Mouse (Mus musculus): ENCODE data around the gene Rgmb.

DNA sequence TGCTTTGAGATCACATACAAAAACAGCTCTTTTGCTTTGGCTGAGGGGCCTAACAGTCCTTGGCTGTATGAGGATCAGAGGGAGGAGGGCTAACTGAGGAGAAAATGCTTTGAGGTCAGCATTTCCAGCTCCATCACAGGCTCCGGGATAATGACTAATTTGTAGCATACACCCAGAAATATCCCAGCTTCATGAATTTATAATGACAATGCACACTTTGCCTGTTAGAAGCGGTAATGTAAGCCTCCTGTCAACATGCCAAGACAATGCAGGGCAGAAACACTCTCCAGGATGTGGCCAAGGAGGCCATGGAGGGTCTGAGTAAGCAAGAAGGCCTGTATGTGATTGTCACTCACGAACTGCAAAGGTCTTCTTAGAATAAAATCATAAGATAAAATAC is 7.0 kb downstream of the Rgmb start:
- TF ChIP-seq POLR2A (IDR thresholded peaks at IDR 0.05; ENCODE audit: insufficient read length, low read depth) (no peak), MAX (IDR thresholded peaks at IDR 0.05; ENCODE audit: low read depth) (no peak), TCF12 (IDR thresholded peaks at IDR 0.05; ENCODE audit: insufficient read depth, poor library complexity, severe bottlenecking) (no peak), MYOG (IDR thresholded peaks at IDR 0.05; ENCODE audit: control insufficient read depth in 1 of 3, insufficient read depth in 1 of 3, insufficient read length in 2 of 3, low read depth in 2 of 3) (no peak), SRF (IDR thresholded peaks at IDR 0.05; ENCODE audit: control insufficient read depth, insufficient read length, low read depth) (no peak), POLR2AphosphoS2 (IDR thresholded peaks at IDR 0.05; ENCODE audit: insufficient read length, low read depth) (no peak), USF1 (IDR thresholded peaks at IDR 0.05; ENCODE audit: low read depth) (no peak), MYOD1 (IDR thresholded peaks at IDR 0.05; ENCODE audit: control insufficient read depth in 1 of 3, insufficient read length in 2 of 3, low read depth in 2 of 3) (no peak), E2F4 (IDR thresholded peaks at IDR 0.05; ENCODE audit: insufficient read depth) (no peak)
